Mouse (Mus musculus): ENCODE measurements at regions not wholly inside any gene's neighbourhood (a gene's known extent, or its start where the extent isn't known, plus 50 kb on each side); places are given as distances from the start of the nearest gene placed in this dataset.

GRCm38 (mm10) chr16:89679438-89679837 lies 108.5 kb upstream of the Krtap11-1 start:
- TF ChIP-seq CEBPB (IDR thresholded peaks at IDR 0.05; ENCODE audit: low read depth) = no peak
- no peak for TF ChIP-seq CTCF (IDR thresholded peaks at IDR 0.05; ENCODE audit: control insufficient read depth, insufficient read depth, insufficient read length)
- TF ChIP-seq MYOG (IDR thresholded peaks at IDR 0.05; ENCODE audit: control insufficient read depth, extremely low read depth, insufficient read length) = no peak
- no peak for TF ChIP-seq MAX (IDR thresholded peaks at IDR 0.05)
- no peak for TF ChIP-seq MYOD1 (IDR thresholded peaks at IDR 0.05; ENCODE audit: control insufficient read depth, insufficient read length, low read depth)
- no peak for TF ChIP-seq USF1 (IDR thresholded peaks at IDR 0.05; ENCODE audit: low read depth)
